Mouse (Mus musculus): ENCODE data around the gene Ptprd. TPM values are rescaled to one million over a fixed set of nuclear protein-coding genes. Genes with fewer than 3 reads are reported as not detected.
A peak's percentile ranks its signal among the peaks of the same experiment; 100 is the strongest.
"Not testable (repeated sequence)": the region's sequence is repeated elsewhere in the genome, so short reads cannot be mapped to it uniquely, and the experiment has no call there.

The Ptprd gene
- polyA plus RNA-seq, 2 experiments = 48.6 to 50.4 TPM

DNA sequence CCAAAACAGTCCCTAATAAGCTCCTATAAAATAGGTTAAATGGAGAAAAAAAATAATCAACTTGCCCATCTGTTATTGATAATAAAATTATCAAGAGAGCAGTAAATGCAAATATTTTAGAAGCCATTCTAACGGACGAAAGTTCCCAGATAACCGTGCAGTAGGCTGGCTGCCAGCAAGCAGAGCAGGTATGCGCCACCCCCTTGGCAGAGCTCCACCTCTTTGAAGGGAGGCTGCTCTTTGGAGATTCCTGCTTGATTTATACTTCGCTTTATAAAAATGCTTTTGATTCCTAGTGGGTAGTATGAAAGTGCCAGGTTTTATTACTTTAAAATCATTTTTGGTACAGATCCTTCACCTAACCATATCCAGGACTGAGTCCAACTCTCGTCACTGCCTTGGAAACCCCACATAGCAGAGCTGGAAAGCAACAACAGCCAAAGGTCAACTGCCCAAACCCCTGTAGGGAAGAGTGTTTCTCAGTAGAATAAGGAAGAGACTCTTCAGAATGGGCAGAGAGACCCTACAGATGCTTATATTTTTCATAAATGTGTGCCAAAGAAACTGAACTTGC, 1770.9 kb downstream of the Ptprd start:
- Histone ChIP-seq H3K27me3 (ENCODE audit: control insufficient read depth, insufficient read depth, low read length) (no peaks in the 10 kb centered on the region), H3K4me2 (replicated peaks; ENCODE audit: low read depth, low read length, severe bottlenecking) (0 out of 2 replicates have a peak overlapping the region, but pooled peaks have one; percentile 9), H3K4me1 (ENCODE audit: control insufficient read depth, insufficient read depth, low read length) (peaks cover 34% of the 10 kb centered on the region), H3K9me3 (ENCODE audit: control insufficient read depth, low read length) (no peaks in the 10 kb centered on the region), H3K27ac (replicated peaks; ENCODE audit: low read depth, low read length) (no peak overlapping the region), H3K36me3 (ENCODE audit: control insufficient read depth, insufficient read depth, low read length) (0 out of 2 replicates have a peak, but pooled peaks cover 2% of the 10 kb centered on the region), H3K9ac (ENCODE audit: low read depth, low read length, severe bottlenecking) (no peak overlapping the region), H3K4me3 (replicated peaks; ENCODE audit: low read length) (no peak overlapping the region)
- peak; percentile 86 for DNase-seq (ENCODE audit: low spot score)
- WGBS = 8% methylated on average over 6 of the region's 6 CpGs
- ATAC-seq (ENCODE audit: low FRiP score, low read depth) = peak; percentile 54; the same call in 1 of the 2 replicates
- TF ChIP-seq POLR2A (IDR thresholded peaks at IDR 0.05; ENCODE audit: borderline replicate concordance, extremely low read depth, insufficient read depth, insufficient read length) = no peak

DNA sequence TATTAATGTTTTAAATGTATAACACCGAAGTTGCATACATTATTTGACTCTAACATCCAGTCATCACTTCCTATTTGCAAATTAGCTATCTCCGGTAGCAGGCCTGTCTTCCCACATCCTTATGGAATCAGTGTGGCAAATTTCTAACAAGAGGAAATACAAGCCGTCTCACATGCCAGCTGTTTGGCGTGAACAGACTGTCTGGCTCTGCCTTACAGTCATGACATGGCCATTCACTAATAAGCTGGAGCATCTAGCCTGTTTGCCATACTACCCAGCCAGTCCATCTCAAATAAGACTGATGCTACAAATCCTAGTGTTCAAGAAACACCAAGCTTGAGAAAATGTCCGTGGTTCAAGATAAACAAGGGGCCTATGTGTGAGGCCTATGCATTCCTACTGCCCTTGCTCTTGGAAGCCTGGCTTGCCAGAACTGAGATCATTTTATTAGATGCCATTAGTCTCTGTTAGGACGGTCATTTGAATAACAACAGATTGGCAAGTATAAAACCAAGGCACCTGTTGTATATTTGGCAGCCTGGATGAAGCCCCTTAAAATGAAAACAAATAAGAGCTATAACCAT, 1773.2 kb downstream of the Ptprd start:
- peaks cover 33% of the 10 kb centered on the region for H3K4me1 ChIP-seq (ENCODE audit: control insufficient read depth, insufficient read depth, low read length)
- ATAC-seq (ENCODE audit: low FRiP score, low read depth) = 0 out of 2 replicates have a peak, but pooled peaks have one; percentile 49
- DNase-seq (ENCODE audit: low spot score) = no peak
- H3K27ac ChIP-seq (replicated peaks; ENCODE audit: low read depth, low read length) = no peak overlapping the region
- H3K4me3 ChIP-seq (replicated peaks; ENCODE audit: low read length) = no peak overlapping the region
- H3K4me2 ChIP-seq (replicated peaks; ENCODE audit: low read depth, low read length, severe bottlenecking) = no peak overlapping the region
- WGBS = 51% methylated on average over 6 of the region's 6 CpGs
- no peak overlapping the region for H3K9ac ChIP-seq (ENCODE audit: low read depth, low read length, severe bottlenecking)
- no peak for TF ChIP-seq POLR2A (IDR thresholded peaks at IDR 0.05; ENCODE audit: borderline replicate concordance, extremely low read depth, insufficient read depth, insufficient read length)
- 0 out of 2 replicates have a peak, but pooled peaks cover 2% of the 10 kb centered on the region for H3K36me3 ChIP-seq (ENCODE audit: control insufficient read depth, insufficient read depth, low read length)
- H3K27me3 ChIP-seq (ENCODE audit: control insufficient read depth, insufficient read depth, low read length) = no peaks in the 10 kb centered on the region
- no peaks in the 10 kb centered on the region for H3K9me3 ChIP-seq (ENCODE audit: control insufficient read depth, low read length)

- H3K4me2 ChIP-seq (replicated peaks; ENCODE audit: low read depth, low read length, severe bottlenecking) = no peak overlapping the region
- no peak for ATAC-seq (ENCODE audit: low FRiP score, low read depth)
- no peaks in the 10 kb centered on the region for H3K27me3 ChIP-seq (ENCODE audit: control insufficient read depth, insufficient read depth, low read length)
- H3K9ac ChIP-seq (ENCODE audit: low read depth, low read length, severe bottlenecking) = no peak overlapping the region
- H3K36me3 ChIP-seq (ENCODE audit: control insufficient read depth, insufficient read depth, low read length) = 0 out of 2 replicates have a peak, but pooled peaks cover 2% of the 10 kb centered on the region
- DNase-seq (ENCODE audit: low spot score) = no peak
- no peaks in the 10 kb centered on the region for H3K9me3 ChIP-seq (ENCODE audit: control insufficient read depth, low read length)
- no peak for TF ChIP-seq POLR2A (IDR thresholded peaks at IDR 0.05; ENCODE audit: borderline replicate concordance, extremely low read depth, insufficient read depth, insufficient read length)
- peaks cover 31% of the 10 kb centered on the region for H3K4me1 ChIP-seq (ENCODE audit: control insufficient read depth, insufficient read depth, low read length)
- no peak overlapping the region for H3K4me3 ChIP-seq (replicated peaks; ENCODE audit: low read length)
- WGBS = 87% methylated on average over 4 of the region's 4 CpGs
- H3K27ac ChIP-seq (replicated peaks; ENCODE audit: low read depth, low read length) = no peak overlapping the region
Measured at GRCm38 (mm10) chr4:76438068-76438467, 1773.7 kb downstream of the Ptprd start.

GRCm38 (mm10) chr4:76435920-76436319, 1775.8 kb downstream of the Ptprd start:
- H3K4me3 ChIP-seq (replicated peaks; ENCODE audit: low read length) = no peak overlapping the region
- H3K9me3 ChIP-seq (ENCODE audit: control insufficient read depth, low read length) = no peaks in the 10 kb centered on the region
- no peak overlapping the region for H3K27ac ChIP-seq (replicated peaks; ENCODE audit: low read depth, low read length)
- WGBS = 37% methylated on average over 5 of the region's 5 CpGs
- ATAC-seq (ENCODE audit: low FRiP score, low read depth) (no peak), DNase-seq (ENCODE audit: low spot score) (no peak)
- H3K36me3 ChIP-seq (ENCODE audit: control insufficient read depth, insufficient read depth, low read length) = no peaks in the 10 kb centered on the region
- H3K4me1 ChIP-seq (ENCODE audit: control insufficient read depth, insufficient read depth, low read length) = peaks cover 28% of the 10 kb centered on the region
- no peak for TF ChIP-seq POLR2A (IDR thresholded peaks at IDR 0.05; ENCODE audit: borderline replicate concordance, extremely low read depth, insufficient read depth, insufficient read length)
- no peak overlapping the region for H3K9ac ChIP-seq (ENCODE audit: low read depth, low read length, severe bottlenecking)
- H3K27me3 ChIP-seq (ENCODE audit: control insufficient read depth, insufficient read depth, low read length) = no peaks in the 10 kb centered on the region
- no peak overlapping the region for H3K4me2 ChIP-seq (replicated peaks; ENCODE audit: low read depth, low read length, severe bottlenecking)

DNA sequence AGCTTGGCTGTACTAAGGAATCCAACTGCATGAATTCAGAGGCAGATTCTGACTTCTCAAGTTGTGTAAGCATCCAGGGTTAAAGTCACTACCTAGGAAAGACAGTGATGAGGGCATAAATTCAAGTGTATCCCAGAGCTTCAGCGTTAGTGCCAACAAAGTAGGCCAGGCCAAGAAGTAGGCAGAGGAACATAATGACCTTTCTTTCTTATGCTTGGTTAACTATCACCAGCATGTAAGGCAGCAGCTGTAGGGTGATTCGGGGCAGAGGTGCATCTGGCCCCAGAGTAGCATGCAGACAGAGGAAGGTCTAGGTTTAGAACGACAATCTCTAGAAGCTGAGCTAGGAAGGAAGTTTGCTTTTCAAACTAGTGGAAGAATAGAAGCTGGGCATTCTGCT, 1782.0 kb downstream of the Ptprd start:
- H3K36me3 ChIP-seq (ENCODE audit: control insufficient read depth, insufficient read depth, low read length) = no peaks in the 10 kb centered on the region
- H3K27me3 ChIP-seq (ENCODE audit: control insufficient read depth, insufficient read depth, low read length) = no peaks in the 10 kb centered on the region
- no peak for DNase-seq (ENCODE audit: low spot score)
- no peaks in the 10 kb centered on the region for H3K9me3 ChIP-seq (ENCODE audit: control insufficient read depth, low read length)
- 41% methylated on average over 3 of the region's 3 CpGs for WGBS
- no peak overlapping the region for H3K27ac ChIP-seq (replicated peaks; ENCODE audit: low read depth, low read length)
- ATAC-seq (ENCODE audit: low FRiP score, low read depth) = no peak
- no peak overlapping the region for H3K4me3 ChIP-seq (replicated peaks; ENCODE audit: low read length)
- TF ChIP-seq POLR2A (IDR thresholded peaks at IDR 0.05; ENCODE audit: borderline replicate concordance, extremely low read depth, insufficient read depth, insufficient read length) = no peak
- H3K4me2 ChIP-seq (replicated peaks; ENCODE audit: low read depth, low read length, severe bottlenecking) = no peak overlapping the region
- no peaks in the 10 kb centered on the region for H3K4me1 ChIP-seq (ENCODE audit: control insufficient read depth, insufficient read depth, low read length)
- H3K9ac ChIP-seq (ENCODE audit: low read depth, low read length, severe bottlenecking) = no peak overlapping the region

DNA sequence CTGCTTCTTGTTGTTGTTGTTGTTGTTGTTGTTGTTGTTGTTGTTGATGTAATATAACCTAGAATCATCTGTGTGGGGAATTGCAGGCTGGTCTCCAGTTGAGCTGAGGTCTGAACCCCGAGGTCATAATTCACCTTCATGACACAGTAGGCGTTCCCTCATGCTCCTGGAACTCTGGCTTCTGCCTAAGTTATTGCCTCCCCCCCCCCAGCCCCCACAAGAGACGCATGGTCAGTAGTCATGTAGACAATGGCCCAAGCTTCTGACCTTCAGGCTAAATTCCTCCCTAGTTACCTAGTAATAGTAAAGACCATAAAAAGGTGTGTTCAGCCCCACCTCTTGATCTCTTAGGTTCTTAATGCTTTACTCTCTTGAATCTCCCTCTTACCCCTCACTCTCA, 1784.7 kb downstream of the Ptprd start:
- DNase-seq (ENCODE audit: low spot score); ATAC-seq (ENCODE audit: low FRiP score, low read depth); H3K9ac ChIP-seq (ENCODE audit: low read depth, low read length, severe bottlenecking); H3K27me3 ChIP-seq (ENCODE audit: control insufficient read depth, insufficient read depth, low read length); H3K27ac ChIP-seq (replicated peaks; ENCODE audit: low read depth, low read length); H3K36me3 ChIP-seq (ENCODE audit: control insufficient read depth, insufficient read depth, low read length); H3K4me2 ChIP-seq (replicated peaks; ENCODE audit: low read depth, low read length, severe bottlenecking); H3K4me1 ChIP-seq (ENCODE audit: control insufficient read depth, insufficient read depth, low read length); H3K9me3 ChIP-seq (ENCODE audit: control insufficient read depth, low read length); H3K4me3 ChIP-seq (replicated peaks; ENCODE audit: low read length): not testable (repeated sequence)
- WGBS = 70% methylated on average over 3 of the region's 3 CpGs
